Mouse (Mus musculus): Measurements from ENCODE around the gene Vars. TPM values are rescaled to one million over a fixed set of nuclear protein-coding genes. Genes with fewer than 3 reads are reported as not detected.
A peak's percentile ranks its signal among the peaks of the same experiment; 100 is the strongest.

Gene Vars
- polyA plus RNA-seq, 1 experiment: 965 TPM

GRCm38 (mm10) chr17:35031880-35032279 lies 31.1 kb downstream of the Vars start:
- no peak for TF ChIP-seq GATA1 (IDR thresholded peaks at IDR 0.05; ENCODE audit: low read length)

GRCm38 (mm10) chr17:35032323-35032870 lies 31.6 kb downstream of the Vars start:
- no peak for TF ChIP-seq GATA1 (IDR thresholded peaks at IDR 0.05; ENCODE audit: low read length)

DNA sequence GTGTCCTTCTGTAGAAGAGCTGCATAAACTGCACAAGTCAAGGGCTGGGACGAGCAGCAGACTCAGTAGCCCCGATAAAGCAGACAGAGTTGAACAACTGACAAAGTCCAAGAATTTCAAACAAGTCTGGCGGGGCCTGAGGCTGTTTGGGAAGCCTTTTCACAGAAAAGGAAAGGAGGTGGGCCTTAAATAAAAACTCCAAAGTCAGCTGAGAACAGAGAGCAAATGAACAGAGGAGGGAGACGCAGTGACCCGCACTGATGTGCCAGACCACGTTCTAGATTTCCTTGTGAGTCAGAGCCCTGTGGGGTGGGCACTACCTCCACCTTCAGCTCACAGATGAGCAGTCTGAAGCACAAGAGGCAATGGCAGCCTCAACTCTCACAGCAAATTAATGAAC lies 34.1 kb downstream of the Vars start:
- TF ChIP-seq GATA1 (IDR thresholded peaks at IDR 0.05; ENCODE audit: low read length): no peak

GRCm38 (mm10) chr17:35039121-35039873 lies 38.5 kb downstream of the Vars start:
- no peak for TF ChIP-seq GATA1 (IDR thresholded peaks at IDR 0.05; ENCODE audit: low read length)

GRCm38 (mm10) chr17:35043794-35044193 lies 43.0 kb downstream of the Vars start:
- TF ChIP-seq GATA1 (IDR thresholded peaks at IDR 0.05; ENCODE audit: low read length): no peak

GRCm38 (mm10) chr17:35044904-35045806 lies 44.4 kb downstream of the Vars start:
- TF ChIP-seq GATA1 (IDR thresholded peaks at IDR 0.05; ENCODE audit: low read length): peak; percentile 25

DNA sequence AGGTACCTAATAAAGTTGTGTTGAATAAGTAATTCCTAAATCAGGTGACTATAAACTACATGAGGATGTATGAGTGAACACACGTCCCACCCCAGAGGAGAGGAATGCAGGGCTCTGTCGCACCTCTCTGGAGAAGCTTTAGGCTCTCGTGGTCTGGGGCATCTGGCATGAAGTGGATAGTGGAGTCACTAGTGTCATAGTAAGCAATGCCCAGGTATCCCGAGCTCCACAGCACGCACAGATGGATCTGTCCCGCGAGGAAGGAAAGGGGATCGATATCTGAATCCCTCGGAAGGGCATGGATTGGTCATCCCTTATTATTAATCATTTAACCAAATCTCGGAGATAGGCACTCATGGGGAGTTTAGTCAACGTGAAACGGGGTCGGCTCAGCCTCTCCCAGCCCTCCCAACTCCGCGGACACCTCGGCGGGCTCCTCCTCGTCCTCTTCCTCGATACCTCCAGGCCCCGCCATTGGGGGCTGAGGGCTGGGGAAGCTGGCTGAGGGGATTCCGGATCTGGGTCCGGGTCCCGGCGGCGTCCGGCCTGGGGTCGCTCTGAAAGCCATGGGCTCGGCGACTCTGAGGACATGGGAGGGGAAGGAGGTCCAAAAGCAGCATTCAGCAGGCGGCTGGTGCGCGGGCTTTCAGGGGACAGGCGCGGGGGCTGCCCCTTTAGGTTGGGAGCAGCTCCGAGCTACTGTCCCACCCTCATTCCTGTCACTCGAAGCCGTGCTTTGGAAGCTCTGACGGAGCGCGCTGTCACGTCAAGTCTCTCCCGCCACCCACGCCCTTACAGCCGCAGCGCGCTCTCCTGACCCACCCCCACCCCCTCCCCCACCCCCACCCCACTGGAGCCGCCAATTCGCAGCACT lies 45.3 kb downstream of the Vars start:
- no peak for TF ChIP-seq GATA1 (IDR thresholded peaks at IDR 0.05; ENCODE audit: low read length)

GRCm38 (mm10) chr17:35046681-35047455 lies 46.1 kb downstream of the Vars start, which contains the start of gene Msh5:
TSS of gene Msh5 (minus strand) at chr17:35046745.
- no peak for TF ChIP-seq GATA1 (IDR thresholded peaks at IDR 0.05; ENCODE audit: low read length)

DNA sequence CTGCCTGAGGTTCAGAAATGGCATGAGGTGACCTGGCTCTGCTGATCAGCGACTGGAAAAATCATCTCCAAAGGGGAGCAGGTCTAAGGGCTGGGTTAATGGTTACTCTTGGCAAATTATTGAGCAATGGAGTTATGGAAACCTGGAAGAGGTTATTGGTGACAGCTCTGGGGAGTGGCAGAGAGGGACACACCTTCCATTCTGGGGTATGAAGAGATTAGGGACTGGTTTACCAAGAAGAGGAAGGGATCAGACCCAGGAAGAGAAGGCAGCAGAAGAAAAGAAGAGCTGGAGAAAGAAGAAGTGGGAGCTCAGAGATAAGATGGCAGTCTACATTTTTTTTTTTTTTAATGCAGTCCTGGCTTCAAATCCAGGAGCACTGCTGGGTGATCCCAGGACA lies 46.9 kb downstream of the Vars start:
- TF ChIP-seq GATA1 (IDR thresholded peaks at IDR 0.05; ENCODE audit: low read length): no peak

- no peak for TF ChIP-seq GATA1 (IDR thresholded peaks at IDR 0.05; ENCODE audit: low read length)
Observed at GRCm38 (mm10) chr17:35048149-35048931, 47.6 kb downstream of the Vars start.

DNA sequence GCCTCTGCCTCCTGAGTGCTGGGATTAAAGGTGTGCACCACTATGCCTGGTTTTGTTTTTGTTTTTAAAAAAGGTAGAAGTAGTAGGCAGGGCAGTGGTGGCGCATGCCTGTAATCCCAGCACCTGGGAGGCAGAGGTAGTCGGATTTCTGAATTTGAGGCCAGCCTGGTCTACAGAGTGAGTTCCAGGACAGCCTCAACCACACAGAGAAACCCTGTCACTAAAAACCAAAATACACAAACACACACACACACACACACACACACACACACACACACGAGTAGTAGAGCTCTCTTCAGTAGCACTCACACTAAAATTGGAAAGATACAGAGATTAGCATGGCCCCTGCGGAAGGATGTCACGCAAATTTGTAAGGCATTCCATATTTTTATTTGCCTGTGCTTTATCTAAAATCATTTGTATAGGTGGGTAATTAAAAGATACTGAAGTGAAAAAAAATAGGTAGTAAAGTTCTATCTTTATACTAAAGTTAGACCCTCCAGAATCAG lies 48.2 kb downstream of the Vars start:
- TF ChIP-seq GATA1 (IDR thresholded peaks at IDR 0.05; ENCODE audit: low read length): no peak

GRCm38 (mm10) chr17:35049561-35050016 lies 48.8 kb downstream of the Vars start, which contains the start of gene Clic1:
TSS of gene Clic1 (plus strand) at chr17:35049966.
- no peak for TF ChIP-seq GATA1 (IDR thresholded peaks at IDR 0.05; ENCODE audit: low read length)

DNA sequence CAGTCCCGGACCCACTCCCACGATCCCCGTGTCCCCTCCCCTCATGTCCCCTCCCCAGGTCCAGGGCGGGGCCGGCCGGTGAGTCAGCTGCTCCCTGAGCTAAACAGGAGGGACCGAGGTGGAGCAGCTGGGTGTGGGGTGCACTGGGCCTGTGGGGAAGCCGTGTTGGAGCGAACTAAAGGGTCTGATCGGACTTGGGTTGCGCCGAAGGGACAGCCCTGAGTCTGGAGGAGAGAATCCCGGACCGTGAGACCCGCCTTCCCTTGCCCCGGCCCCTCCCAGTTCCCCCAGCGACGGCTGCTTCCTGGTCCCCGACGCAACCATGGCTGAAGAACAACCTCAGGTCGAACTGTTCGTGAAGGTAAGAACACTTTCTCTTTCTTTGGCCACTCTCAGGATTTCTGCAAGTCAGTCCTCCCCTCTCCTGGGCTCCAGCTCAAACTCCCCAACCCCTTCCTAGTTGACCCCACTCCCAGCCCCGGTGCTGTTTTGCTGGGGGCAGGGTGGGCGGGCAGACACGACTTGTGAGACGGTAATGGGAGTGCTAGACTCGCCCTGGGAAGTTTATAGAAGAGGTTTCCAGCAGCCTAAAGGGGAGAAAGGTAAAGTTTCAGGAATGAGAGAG lies 49.5 kb downstream of the Vars start:
- no peak for TF ChIP-seq GATA1 (IDR thresholded peaks at IDR 0.05; ENCODE audit: low read length)
